Mouse (Mus musculus) liver, postnatal 0 days (tissue): ENCODE measurements around the gene Casr.

Source experiments
- CTCF ChIP-seq: sonication (generic); IDR thresholded peaks from 2 replicates; pipeline ENCODE4 v1.5.1; 2016; ENCODE audit warnings: antibody characterized with exemption, low read depth
- EP300 ChIP-seq: IDR thresholded peaks from 2 replicates; pipeline ENCODE4 v1.6.1; 2016; ENCODE audit warnings: antibody characterized with exemption, low read depth, mild to moderate bottlenecking

- TF ChIP-seq CTCF = no peak
- TF ChIP-seq EP300 = no peak
Observed at GRCm38 (mm10) chr16:36505134-36505533, 56.8 kb downstream of the Casr start.
